Mouse (Mus musculus) erythroblast, adult 5-6 weeks (primary cell): ENCODE results near the gene Mtif3. TPM values are rescaled to one million over a fixed set of nuclear protein-coding genes. Genes with fewer than 3 reads are reported as not detected.
"Not testable (repeated sequence)": the region's sequence is repeated elsewhere in the genome, so short reads cannot be mapped to it uniquely, and the experiment has no call there.

ENCODE experiments used
- ATAC-seq: replicated peaks from 2 replicates; pipeline ENCODE4 v1.8.0; 2016; ENCODE audit warnings: moderate number of reproducible peaks, mild to moderate bottlenecking, moderate TSS enrichment, inconsistent platforms; ENCODE audit not compliant: poor library complexity, low FRiP score, severe bottlenecking
- total RNA-seq, 2 experiments: library from RNA; stranded (forward) in 1 of 2; stranded (reverse) in 1 of 2; fragments of 150-400 nt in 1 of 2; fragments of 200-764, 138-1000 nt in 1 of 2; gene quantifications; 2 replicates each; pipeline versions ENCODE4 v1.2.3 to v1.2.4; 2015 to 2017; ENCODE audit warnings: low replicate concordance in 2 of 2

Gene Mtif3
- total RNA-seq, 2 experiments from 2014 or later: 0.58 to 7.5 TPM

DNA sequence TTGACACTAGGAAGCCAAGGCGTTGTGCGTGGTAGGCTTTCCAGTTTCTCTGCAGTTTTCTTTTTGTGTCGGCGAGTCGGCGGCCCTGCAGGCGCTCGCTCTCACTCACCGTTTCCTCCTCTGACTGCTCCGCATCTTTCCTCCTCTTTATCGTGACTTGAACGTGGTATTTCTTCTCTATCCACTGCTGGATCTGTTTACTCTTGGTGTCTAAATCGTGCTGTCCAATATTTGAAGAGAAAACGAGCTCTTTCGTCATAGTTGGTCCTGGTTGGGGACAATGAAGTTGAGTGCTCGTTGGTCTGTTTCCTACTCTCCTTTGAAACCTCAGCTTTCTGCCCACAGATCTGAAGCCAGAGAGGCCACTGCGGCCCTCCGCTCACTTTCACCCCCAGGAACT is 6.9 kb downstream of the Mtif3 start:
- no peak for ATAC-seq

- no peak for ATAC-seq
These were observed 7.9 kb downstream of the Mtif3 start for GRCm38 (mm10) chr5:146955651-146956050.

DNA sequence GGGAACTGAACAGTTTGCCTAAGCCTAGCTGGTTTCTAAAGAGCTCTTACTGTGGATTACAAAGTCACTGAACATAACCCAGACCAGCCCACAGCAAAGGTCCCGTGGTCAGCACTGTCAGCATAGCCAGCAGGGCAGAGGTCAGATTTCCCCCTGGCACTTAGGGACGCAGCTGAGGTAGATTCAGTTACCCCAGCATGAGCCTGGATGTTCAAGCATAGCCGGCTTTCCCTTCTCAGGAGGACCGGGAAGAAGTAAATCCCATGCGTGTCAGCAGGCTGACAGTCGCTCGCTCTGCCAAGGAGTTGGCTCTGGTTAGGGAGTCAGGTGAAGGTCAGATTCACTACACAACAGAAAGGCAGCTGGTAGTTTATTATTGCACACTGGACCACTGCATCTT is 9.0 kb downstream of the Mtif3 start:
- no peak for ATAC-seq

- peak; percentile 87 for ATAC-seq
These were observed 15.0 kb downstream of the Mtif3 start, which contains the start of gene Gtf3a for GRCm38 (mm10) chr5:146948508-146949088. Gene Gtf3a, plus strand, starts transcription at chr5:146948657.

- ATAC-seq: no peak
These were observed 15.5 kb downstream of the Mtif3 start for GRCm38 (mm10) chr5:146948041-146948507.

- no peak for ATAC-seq
These were observed 16.1 kb downstream of the Mtif3 start for GRCm38 (mm10) chr5:146947497-146947896.

- no peak for ATAC-seq
These were observed 16.9 kb downstream of the Mtif3 start for GRCm38 (mm10) chr5:146946682-146947081.

- ATAC-seq: no peak
These were observed 19.0 kb downstream of the Mtif3 start for GRCm38 (mm10) chr5:146944568-146944967.

DNA sequence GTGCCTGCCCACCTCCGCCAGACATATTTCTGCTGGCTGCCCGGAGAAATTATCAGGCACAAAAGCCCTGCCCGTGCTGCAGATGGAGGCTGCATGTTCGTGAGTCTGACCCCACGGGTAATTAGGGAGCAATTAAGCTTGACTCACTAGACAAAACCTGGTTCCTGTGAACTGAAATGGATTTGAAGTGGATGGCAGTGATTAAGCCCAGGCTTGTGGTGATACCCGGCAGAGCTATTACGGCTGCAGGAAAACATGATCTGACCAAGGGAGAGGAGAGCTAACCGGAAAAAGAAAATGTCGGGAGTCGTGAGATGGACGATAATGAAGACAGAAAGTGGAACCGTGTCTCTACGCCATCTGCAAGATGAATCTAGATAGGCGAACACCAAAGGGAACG is 20.6 kb downstream of the Mtif3 start:
- no peak for ATAC-seq

DNA sequence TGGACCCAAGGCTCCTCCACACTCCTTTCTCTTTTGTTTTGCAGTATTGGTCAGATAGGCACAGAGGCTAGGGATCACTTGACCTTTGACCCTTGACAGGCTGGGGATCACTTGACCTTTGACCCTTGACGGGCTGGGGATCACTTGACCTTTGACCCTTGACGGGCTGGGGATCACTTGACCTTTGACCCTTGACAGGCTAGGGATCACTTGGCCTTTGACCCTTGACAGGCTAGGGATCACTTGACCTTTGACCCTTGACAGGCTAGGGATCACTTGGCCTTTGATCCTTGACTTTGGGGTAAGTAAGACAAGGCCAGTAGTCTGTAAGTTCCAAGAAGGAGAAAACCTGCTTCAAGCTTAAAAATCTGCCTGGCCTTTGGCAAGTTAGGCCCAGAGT is 21.7 kb downstream of the Mtif3 start:
- ATAC-seq: not testable (repeated sequence)

GRCm38 (mm10) chr5:146940219-146940618 is 23.4 kb downstream of the Mtif3 start:
- ATAC-seq: peak; percentile 73

DNA sequence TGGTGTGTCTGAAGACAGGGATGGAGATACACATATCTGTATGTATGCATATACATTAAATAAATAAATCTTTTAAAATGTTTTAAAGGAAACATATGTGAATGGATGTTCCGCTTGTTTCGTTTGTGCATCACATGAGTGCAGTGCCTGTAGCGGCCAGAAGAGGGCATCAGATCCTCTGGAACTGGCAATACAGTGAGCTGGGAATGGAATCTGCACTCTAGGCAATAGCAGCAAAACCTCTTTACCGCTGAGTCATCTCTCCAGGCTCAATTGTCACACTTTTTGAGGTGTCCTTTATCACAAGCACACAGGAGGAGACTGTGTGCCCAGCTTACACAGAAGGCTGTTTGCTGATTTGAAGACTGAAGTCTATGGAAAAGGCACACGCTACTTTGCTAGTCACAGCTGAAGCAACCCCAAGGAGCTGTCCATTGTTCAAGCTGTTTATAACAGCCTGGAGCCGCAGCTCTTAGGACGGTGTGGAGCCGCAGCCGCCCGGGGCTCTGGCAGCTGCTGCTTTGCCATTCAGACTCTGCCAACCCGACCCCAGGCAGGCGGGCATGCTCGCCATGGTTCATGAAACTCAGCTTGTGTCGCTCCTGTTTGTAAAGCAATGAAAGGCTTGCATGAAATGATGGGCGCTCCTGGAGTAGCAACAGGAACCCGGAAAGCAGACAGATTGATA is 24.3 kb downstream of the Mtif3 start:
- ATAC-seq: no peak

- no peak for ATAC-seq
These were observed 25.8 kb downstream of the Mtif3 start for GRCm38 (mm10) chr5:146937541-146938503.

GRCm38 (mm10) chr5:146933466-146933865 is 30.1 kb downstream of the Mtif3 start:
- ATAC-seq: no peak

GRCm38 (mm10) chr5:146931904-146932553 is 31.6 kb downstream of the Mtif3 start:
- ATAC-seq: no peak

DNA sequence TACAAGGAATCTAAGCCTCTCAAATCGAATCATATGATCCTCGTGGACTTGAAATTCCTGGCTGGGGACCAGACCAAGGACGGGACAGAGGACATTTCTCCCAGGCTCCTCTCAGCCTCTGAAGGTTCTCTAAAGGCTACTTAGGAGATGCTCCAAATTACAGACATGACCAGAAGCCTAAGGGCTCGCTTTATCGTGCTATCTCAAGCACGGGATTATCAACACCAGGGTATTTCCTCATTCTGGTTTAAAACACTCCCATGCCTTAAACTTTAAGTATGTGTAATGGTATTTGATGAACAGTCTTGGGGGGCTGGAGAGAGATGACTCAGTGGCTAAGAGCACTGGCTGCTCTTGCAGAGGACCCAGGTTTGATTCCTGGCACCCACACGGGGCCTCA is 32.2 kb downstream of the Mtif3 start:
- ATAC-seq: no peak

- ATAC-seq: no peak
These were observed 36.9 kb downstream of the Mtif3 start for GRCm38 (mm10) chr5:146926673-146927072.

DNA sequence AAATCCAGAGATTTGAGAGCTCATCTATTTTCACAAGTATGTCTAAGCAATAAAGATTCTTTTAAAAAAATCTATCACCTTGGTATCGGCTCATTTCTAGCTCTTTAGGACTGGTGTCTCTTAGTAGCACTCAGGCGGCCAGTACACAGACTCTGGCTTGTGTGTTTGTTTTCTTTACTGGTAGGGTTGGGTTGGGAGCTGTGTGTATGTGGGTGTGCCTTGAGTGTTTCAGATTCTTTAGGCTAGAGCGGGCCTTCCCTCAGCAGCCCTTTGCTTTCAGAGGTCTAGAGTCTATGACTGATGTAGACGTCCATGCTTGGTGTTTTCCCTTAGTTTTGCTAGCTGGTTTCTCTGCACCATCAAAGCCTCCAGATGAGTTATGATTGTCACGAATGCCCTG is 40.1 kb downstream of the Mtif3 start:
- no peak for ATAC-seq

DNA sequence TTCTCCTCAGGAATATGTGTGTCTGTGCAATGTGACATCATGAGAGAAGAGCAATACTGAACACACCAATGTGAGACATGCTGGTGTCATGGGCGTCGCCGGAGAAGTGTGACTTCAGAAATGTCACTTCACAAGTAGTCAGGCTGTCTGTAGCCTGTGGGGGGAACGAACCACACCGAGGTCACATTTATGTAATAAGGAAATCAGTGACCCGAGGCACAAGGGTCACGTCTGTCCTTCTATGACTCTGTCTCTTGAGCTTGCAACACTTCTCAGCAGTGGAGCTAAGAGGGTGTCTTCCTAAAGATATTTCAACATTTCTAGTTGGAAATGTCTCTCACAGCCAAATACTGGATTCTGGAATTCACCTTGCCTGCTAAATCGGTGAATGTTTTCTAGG is 42.4 kb downstream of the Mtif3 start:
- ATAC-seq: no peak
